Mouse (Mus musculus): ENCODE data around the gene Ctrl. TPM values are rescaled to one million over a fixed set of nuclear protein-coding genes. Genes with fewer than 3 reads are reported as not detected.

Ctrl gene
- polyA plus RNA-seq, 1 experiment from 2014 or later = 0.22 TPM

GRCm38 (mm10) chr8:105949350-105949749, 15.7 kb upstream of the Ctrl start:
- no peak for TF ChIP-seq EP300 (optimal IDR thresholded peaks at IDR 0.05)
- TF ChIP-seq CTCF (IDR thresholded peaks at IDR 0.05; ENCODE audit: low read depth) = no peak
- no peaks in the 10 kb centered on the region for H3K27me3 ChIP-seq (ENCODE audit: control insufficient read depth, insufficient read depth, low read length)
- ATAC-seq (ENCODE audit: low FRiP score, low TSS enrichment) (peak; percentile 51), DNase-seq (ENCODE audit: low spot score) (peak; percentile 72)
- H3K4me1 ChIP-seq (replicated peaks; ENCODE audit: control insufficient read depth, insufficient read depth) = no peaks in the 10 kb centered on the region
- no peak overlapping the region for H3K9ac ChIP-seq (ENCODE audit: low read length)
- WGBS = 52% methylated on average over 10 of the region's 10 CpGs
- peaks cover 31% of the 10 kb centered on the region for H3K36me3 ChIP-seq (ENCODE audit: control insufficient read depth, insufficient read depth, low read length)
- H3K9me3 ChIP-seq (ENCODE audit: control insufficient read depth, low read length) = no peaks in the 10 kb centered on the region
- H3K27ac ChIP-seq (replicated peaks) = no peak overlapping the region
- H3K4me2 ChIP-seq (replicated peaks; ENCODE audit: low read depth) = no peak overlapping the region
- no peak overlapping the region for H3K4me3 ChIP-seq (ENCODE audit: low read depth, low read length)

GRCm38 (mm10) chr8:105943321-105943739, 9.7 kb upstream of the Ctrl start, which contains the start of gene Lcat:
TSS of gene Lcat (minus strand) at chr8:105943382.
- DNase-seq (ENCODE audit: low spot score) (no peak), ATAC-seq (ENCODE audit: low FRiP score, low TSS enrichment) (peak; percentile 30; the same call in 1 of the 2 replicates)
- Histone ChIP-seq H3K36me3 (ENCODE audit: control insufficient read depth, insufficient read depth, low read length) (peaks cover 27% of the 10 kb centered on the region), H3K27me3 (ENCODE audit: control insufficient read depth, insufficient read depth, low read length) (no peaks in the 10 kb centered on the region), H3K27ac (replicated peaks) (no peak within 1 kb of the TSS), H3K4me3 (ENCODE audit: low read depth, low read length) (no peak within 1 kb of the TSS), H3K9ac (ENCODE audit: low read length) (no peak within 1 kb of the TSS), H3K9me3 (ENCODE audit: control insufficient read depth, low read length) (no peaks in the 10 kb centered on the region), H3K4me2 (replicated peaks; ENCODE audit: low read depth) (no peak within 1 kb of the TSS), H3K4me1 (replicated peaks; ENCODE audit: control insufficient read depth, insufficient read depth) (no peaks in the 10 kb centered on the region)
- WGBS = 76% methylated on average over 8 of the region's 8 CpGs
- no peak for TF ChIP-seq CTCF (IDR thresholded peaks at IDR 0.05; ENCODE audit: low read depth)
- no peak for TF ChIP-seq EP300 (optimal IDR thresholded peaks at IDR 0.05)

- Histone ChIP-seq H3K9ac (ENCODE audit: low read length) (no peak overlapping the region), H3K4me3 (ENCODE audit: low read depth, low read length) (no peak overlapping the region), H3K9me3 (ENCODE audit: control insufficient read depth, low read length) (no peaks in the 10 kb centered on the region), H3K27me3 (ENCODE audit: control insufficient read depth, insufficient read depth, low read length) (no peaks in the 10 kb centered on the region), H3K4me2 (replicated peaks; ENCODE audit: low read depth) (no peak overlapping the region), H3K4me1 (replicated peaks; ENCODE audit: control insufficient read depth, insufficient read depth) (no peaks in the 10 kb centered on the region), H3K27ac (replicated peaks) (no peak overlapping the region), H3K36me3 (ENCODE audit: control insufficient read depth, insufficient read depth, low read length) (peaks cover 27% of the 10 kb centered on the region)
- no peak for TF ChIP-seq CTCF (IDR thresholded peaks at IDR 0.05; ENCODE audit: low read depth)
- TF ChIP-seq EP300 (optimal IDR thresholded peaks at IDR 0.05) = no peak
- no peak for DNase-seq (ENCODE audit: low spot score)
- no peak for ATAC-seq (ENCODE audit: low FRiP score, low TSS enrichment)
- WGBS = 82% methylated on average over 5 of the region's 5 CpGs
Observed at GRCm38 (mm10) chr8:105942542-105942941, 8.9 kb upstream of the Ctrl start.

GRCm38 (mm10) chr8:105942026-105942425, 8.4 kb upstream of the Ctrl start:
- WGBS = 95% methylated on average over 11 of the region's 11 CpGs

GRCm38 (mm10) chr8:105938306-105938669, 4.6 kb upstream of the Ctrl start, which contains the start of gene Psmb10:
TSS of gene Psmb10 (minus strand) at chr8:105938444.
- 8% methylated on average over 4 of the region's 4 CpGs for WGBS
- DNase-seq (ENCODE audit: low spot score) (peak; percentile 48), ATAC-seq (ENCODE audit: low FRiP score, low TSS enrichment) (no peak)
- peak within 1 kb of the TSS; percentile 74 for H3K9ac ChIP-seq (ENCODE audit: low read length)
- H3K9me3 ChIP-seq (ENCODE audit: control insufficient read depth, low read length) = no peaks in the 10 kb centered on the region
- TF ChIP-seq EP300 (optimal IDR thresholded peaks at IDR 0.05) (no peak), CTCF (IDR thresholded peaks at IDR 0.05; ENCODE audit: low read depth) (peak; percentile 34; the same call in 1 of the 2 replicates)
- H3K4me3 ChIP-seq (ENCODE audit: low read depth, low read length) = peak within 1 kb of the TSS; percentile 79
- H3K27ac ChIP-seq (replicated peaks) = peak within 1 kb of the TSS; percentile 85
- no peaks in the 10 kb centered on the region for H3K27me3 ChIP-seq (ENCODE audit: control insufficient read depth, insufficient read depth, low read length)
- peak within 1 kb of the TSS; percentile 96 for H3K4me2 ChIP-seq (replicated peaks; ENCODE audit: low read depth)
- H3K4me1 ChIP-seq (replicated peaks; ENCODE audit: control insufficient read depth, insufficient read depth) = peaks cover 3% of the 10 kb centered on the region; the same call in 1 of the 2 replicates
- no peaks in the 10 kb centered on the region; the same call in 1 of the 2 replicates for H3K36me3 ChIP-seq (ENCODE audit: control insufficient read depth, insufficient read depth, low read length)

More at GRCm38 (mm10) chr8:105942026-105942425, 8.4 kb upstream of the Ctrl start:
- no peaks in the 10 kb centered on the region for H3K27me3 ChIP-seq (ENCODE audit: control insufficient read depth, insufficient read depth, low read length)
- no peak overlapping the region for H3K4me3 ChIP-seq (ENCODE audit: low read depth, low read length)
- no peak for DNase-seq (ENCODE audit: low spot score)
- no peak overlapping the region for H3K27ac ChIP-seq (replicated peaks)
- no peaks in the 10 kb centered on the region for H3K4me1 ChIP-seq (replicated peaks; ENCODE audit: control insufficient read depth, insufficient read depth)
- H3K4me2 ChIP-seq (replicated peaks; ENCODE audit: low read depth) = no peak overlapping the region
- H3K36me3 ChIP-seq (ENCODE audit: control insufficient read depth, insufficient read depth, low read length) = peaks cover 26% of the 10 kb centered on the region
- no peak for ATAC-seq (ENCODE audit: low FRiP score, low TSS enrichment)
- no peak overlapping the region for H3K9ac ChIP-seq (ENCODE audit: low read length)
- H3K9me3 ChIP-seq (ENCODE audit: control insufficient read depth, low read length) = no peaks in the 10 kb centered on the region
- TF ChIP-seq CTCF (IDR thresholded peaks at IDR 0.05; ENCODE audit: low read depth) (no peak), EP300 (optimal IDR thresholded peaks at IDR 0.05) (no peak)

GRCm38 (mm10) chr8:105937496-105938305, 4.0 kb upstream of the Ctrl start:
- TF ChIP-seq CTCF (IDR thresholded peaks at IDR 0.05; ENCODE audit: low read depth) = no peak
- TF ChIP-seq EP300 (optimal IDR thresholded peaks at IDR 0.05) = no peak
- peak; percentile 55 for DNase-seq (ENCODE audit: low spot score)
- peak overlapping the region; percentile 79 for H3K4me3 ChIP-seq (ENCODE audit: low read depth, low read length)
- H3K36me3 ChIP-seq (ENCODE audit: control insufficient read depth, insufficient read depth, low read length) = no peaks in the 10 kb centered on the region; the same call in 1 of the 2 replicates
- no peaks in the 10 kb centered on the region for H3K9me3 ChIP-seq (ENCODE audit: control insufficient read depth, low read length)
- H3K27me3 ChIP-seq (ENCODE audit: control insufficient read depth, insufficient read depth, low read length) = no peaks in the 10 kb centered on the region
- under 1% methylated on average over 33 of the region's 33 CpGs for WGBS
- peak overlapping the region; percentile 74 for H3K9ac ChIP-seq (ENCODE audit: low read length)
- H3K4me1 ChIP-seq (replicated peaks; ENCODE audit: control insufficient read depth, insufficient read depth) = peaks cover 3% of the 10 kb centered on the region; the same call in 1 of the 2 replicates
- H3K4me2 ChIP-seq (replicated peaks; ENCODE audit: low read depth) = peak overlapping the region; percentile 96
- ATAC-seq (ENCODE audit: low FRiP score, low TSS enrichment) = 0 out of 2 replicates have a peak, but pooled peaks have one; percentile 15
- H3K27ac ChIP-seq (replicated peaks) = peak overlapping the region; percentile 85

Measured in stomach, postnatal 0 days (tissue).